In genomic region chr7:49319981-49320380, GRCm38 (mm10) we compare ENCODE assay signal across 14 mouse cellular contexts.
"Had no signal": no experiment of that assay in that cellular context is flagged by ENCODE, and none has a peak within 500 bp of the region (broad histone marks: within the 10 kb centered on the region; RNA-seq: fewer than 3 reads in every experiment).

No protein-coding gene starts in this region.

- H3K27ac ChIP-seq: hindbrain, postnatal 0 days; left cerebral cortex, adult 2 months; neural tube, embryonic 13.5 days had no signal

- ATAC-seq: hindbrain, postnatal 0 days; intestine, embryonic 16.5 days; midbrain, embryonic 16.5 days had no signal

- DNase-seq: kidney, adult 2 months; kidney, postnatal 14 days; lung, postnatal 36 days; right cerebral cortex, postnatal 25 days; thymus, adult 18-20 months; thymus, postnatal 25 days had no signal

- H3K27me3 ChIP-seq: kidney, embryonic 15.5 days; limb, embryonic 12.5 days; neural tube, embryonic 13.5 days had no signal

- H3K4me2 ChIP-seq: kidney, embryonic 15.5 days; limb, embryonic 12.5 days; midbrain, embryonic 11.5 days; neural tube, embryonic 13.5 days had no signal

- H3K36me3 ChIP-seq: kidney, embryonic 15.5 days; limb, embryonic 12.5 days; neural tube, embryonic 13.5 days had no signal

- H3K9ac ChIP-seq: kidney, embryonic 15.5 days; limb, embryonic 12.5 days; neural tube, embryonic 13.5 days had no signal

- H3K9me3 ChIP-seq: neural tube, embryonic 13.5 days had no signal

- H3K4me3 ChIP-seq: kidney, embryonic 15.5 days; left cerebral cortex, adult 2 months; limb, embryonic 12.5 days; neural tube, embryonic 13.5 days had no signal
